Mouse (Mus musculus): ENCODE data around the gene Fpgs. TPM values are rescaled to one million over a fixed set of nuclear protein-coding genes. Genes with fewer than 3 reads are reported as not detected.

Gene Fpgs
- polyA plus RNA-seq, 1 experiment from 2014 or later: 33.2 TPM

DNA sequence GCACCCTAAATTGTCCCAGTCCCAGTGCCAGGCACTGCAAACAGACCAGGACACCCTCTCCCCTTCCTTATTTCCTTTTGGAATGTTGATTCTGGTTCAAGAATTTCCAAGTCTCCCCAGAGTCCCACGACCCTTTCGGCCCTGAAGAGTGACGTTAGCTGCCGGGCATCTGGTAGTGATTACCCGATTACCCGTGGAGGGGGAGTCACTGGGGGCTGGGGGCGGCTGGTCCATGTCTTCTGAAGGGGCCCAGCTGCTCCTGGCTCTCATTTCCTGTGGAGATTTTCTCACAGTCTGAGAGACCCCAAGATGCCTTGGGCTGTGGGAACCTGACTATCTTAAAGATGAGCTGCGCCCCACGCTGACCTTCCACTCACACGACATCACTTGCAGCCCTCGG, 26.9 kb upstream of the Fpgs start:
- Histone ChIP-seq H3K9me3 (ENCODE audit: control insufficient read depth, low read length) (no peaks in the 10 kb centered on the region), H3K4me3 (ENCODE audit: low read length) (no peak overlapping the region; the same call in 1 of the 2 replicates), H3K9ac (ENCODE audit: low read depth, low read length) (no peak overlapping the region), H3K27ac (ENCODE audit: low read depth, low read length) (peak overlapping the region; percentile 71; the same call in 1 of the 2 replicates), H3K4me1 (ENCODE audit: control insufficient read depth, insufficient read depth, low read length) (peaks cover 26% of the 10 kb centered on the region), H3K36me3 (ENCODE audit: control insufficient read depth, insufficient read depth, low read length) (no peaks in the 10 kb centered on the region), H3K27me3 (ENCODE audit: control insufficient read depth, insufficient read depth, low read length) (no peaks in the 10 kb centered on the region), H3K4me2 (replicated peaks; ENCODE audit: low read depth, low read length) (peak overlapping the region; percentile 29)
- no peak for ATAC-seq (ENCODE audit: low FRiP score, low TSS enrichment)
- WGBS: 17% methylated on average over 11 of the region's 11 CpGs

DNA sequence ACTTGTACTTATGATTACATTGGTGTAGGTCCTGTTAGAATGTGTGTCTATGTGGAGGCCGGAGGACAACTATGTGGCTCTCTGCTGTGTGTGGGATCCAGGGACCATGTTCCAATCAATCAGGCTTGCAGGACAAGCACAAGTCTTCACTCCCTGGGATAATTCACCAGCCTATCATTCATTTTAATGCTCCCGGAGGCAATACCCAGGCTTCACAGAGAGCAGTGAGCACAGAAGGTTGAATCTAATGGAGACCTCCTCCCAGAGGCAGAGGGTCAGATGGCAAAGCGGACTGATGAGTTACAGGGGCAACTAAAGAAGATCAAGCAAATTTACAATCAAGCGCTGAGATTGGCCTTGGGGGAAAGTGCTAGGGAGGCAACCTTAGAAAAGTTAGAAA, 25.6 kb upstream of the Fpgs start:
- H3K4me1 ChIP-seq (ENCODE audit: control insufficient read depth, insufficient read depth, low read length): peaks cover 20% of the 10 kb centered on the region
- 21% methylated on average over 4 of the region's 4 CpGs for WGBS
- H3K27me3 ChIP-seq (ENCODE audit: control insufficient read depth, insufficient read depth, low read length): no peaks in the 10 kb centered on the region
- H3K9ac ChIP-seq (ENCODE audit: low read depth, low read length): no peak overlapping the region
- ATAC-seq (ENCODE audit: low FRiP score, low TSS enrichment): no peak
- H3K4me2 ChIP-seq (replicated peaks; ENCODE audit: low read depth, low read length): peak overlapping the region; percentile 29
- H3K4me3 ChIP-seq (ENCODE audit: low read length): peak overlapping the region; percentile 13; the same call in 1 of the 2 replicates
- peak overlapping the region; percentile 30; the same call in 1 of the 2 replicates for H3K27ac ChIP-seq (ENCODE audit: low read depth, low read length)
- H3K36me3 ChIP-seq (ENCODE audit: control insufficient read depth, insufficient read depth, low read length): no peaks in the 10 kb centered on the region
- no peaks in the 10 kb centered on the region for H3K9me3 ChIP-seq (ENCODE audit: control insufficient read depth, low read length)

DNA sequence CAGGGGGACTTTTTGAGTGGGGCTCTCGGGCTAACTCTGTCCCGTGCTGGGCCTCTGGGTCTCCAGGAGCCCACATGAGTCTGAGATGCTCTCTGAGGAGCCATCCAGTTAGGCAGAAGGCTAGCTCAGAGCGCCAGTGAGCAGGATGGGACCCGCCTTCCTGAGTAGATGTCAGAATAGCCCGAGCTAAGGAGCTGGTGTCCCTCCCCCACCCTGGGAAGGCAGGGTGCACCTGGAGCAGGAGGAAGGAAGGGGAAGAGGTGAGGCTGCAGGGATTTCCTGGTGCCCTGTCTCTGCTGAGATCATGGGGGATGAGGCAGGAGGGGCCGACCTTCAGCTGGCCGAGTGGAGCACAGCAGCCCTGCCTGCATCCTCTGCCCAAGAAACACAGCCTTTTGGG, 24.5 kb upstream of the Fpgs start:
- H3K4me2 ChIP-seq (replicated peaks; ENCODE audit: low read depth, low read length): peak overlapping the region; percentile 38
- no peaks in the 10 kb centered on the region for H3K27me3 ChIP-seq (ENCODE audit: control insufficient read depth, insufficient read depth, low read length)
- H3K27ac ChIP-seq (ENCODE audit: low read depth, low read length): no peak overlapping the region
- WGBS: 46% methylated on average over 7 of the region's 7 CpGs
- H3K9ac ChIP-seq (ENCODE audit: low read depth, low read length): peak overlapping the region; percentile 9; the same call in 1 of the 2 replicates
- no peaks in the 10 kb centered on the region for H3K9me3 ChIP-seq (ENCODE audit: control insufficient read depth, low read length)
- peak overlapping the region; percentile 34; the same call in 1 of the 2 replicates for H3K4me3 ChIP-seq (ENCODE audit: low read length)
- peaks cover 17% of the 10 kb centered on the region for H3K4me1 ChIP-seq (ENCODE audit: control insufficient read depth, insufficient read depth, low read length)
- 0 out of 2 replicates have a peak, but pooled peaks have one; percentile 2 for ATAC-seq (ENCODE audit: low FRiP score, low TSS enrichment)
- no peaks in the 10 kb centered on the region for H3K36me3 ChIP-seq (ENCODE audit: control insufficient read depth, insufficient read depth, low read length)

DNA sequence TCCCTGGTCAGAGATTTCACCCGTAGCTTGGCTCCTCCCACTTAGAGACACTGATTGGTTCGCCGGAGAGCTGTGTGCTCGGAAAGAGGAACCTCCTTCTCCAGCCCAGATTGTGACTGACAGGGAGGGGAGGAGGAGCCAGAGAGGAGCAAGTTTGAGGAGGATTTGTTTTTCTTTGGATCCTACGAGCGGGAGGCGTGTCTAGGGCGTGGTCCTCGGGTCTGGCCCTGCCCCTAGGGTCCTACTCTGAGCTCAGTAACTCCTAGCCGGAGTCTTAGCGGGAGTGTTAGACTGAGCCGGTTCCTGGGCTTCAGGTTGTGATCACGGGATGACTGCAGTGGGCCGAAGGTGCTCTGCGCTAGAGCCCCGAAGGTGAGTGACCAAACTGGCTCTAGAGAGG, 23.5 kb upstream of the Fpgs start:
- peak overlapping the region; percentile 38 for H3K4me2 ChIP-seq (replicated peaks; ENCODE audit: low read depth, low read length)
- peak; percentile 97 for ATAC-seq (ENCODE audit: low FRiP score, low TSS enrichment)
- no peak overlapping the region for H3K9ac ChIP-seq (ENCODE audit: low read depth, low read length)
- H3K4me1 ChIP-seq (ENCODE audit: control insufficient read depth, insufficient read depth, low read length): peaks cover 17% of the 10 kb centered on the region
- H3K36me3 ChIP-seq (ENCODE audit: control insufficient read depth, insufficient read depth, low read length): no peaks in the 10 kb centered on the region
- H3K9me3 ChIP-seq (ENCODE audit: control insufficient read depth, low read length): no peaks in the 10 kb centered on the region
- H3K27me3 ChIP-seq (ENCODE audit: control insufficient read depth, insufficient read depth, low read length): no peaks in the 10 kb centered on the region
- 0% methylated on average over 16 of the region's 16 CpGs for WGBS
- no peak overlapping the region for H3K27ac ChIP-seq (ENCODE audit: low read depth, low read length)
- peak overlapping the region; percentile 34; the same call in 1 of the 2 replicates for H3K4me3 ChIP-seq (ENCODE audit: low read length)

DNA sequence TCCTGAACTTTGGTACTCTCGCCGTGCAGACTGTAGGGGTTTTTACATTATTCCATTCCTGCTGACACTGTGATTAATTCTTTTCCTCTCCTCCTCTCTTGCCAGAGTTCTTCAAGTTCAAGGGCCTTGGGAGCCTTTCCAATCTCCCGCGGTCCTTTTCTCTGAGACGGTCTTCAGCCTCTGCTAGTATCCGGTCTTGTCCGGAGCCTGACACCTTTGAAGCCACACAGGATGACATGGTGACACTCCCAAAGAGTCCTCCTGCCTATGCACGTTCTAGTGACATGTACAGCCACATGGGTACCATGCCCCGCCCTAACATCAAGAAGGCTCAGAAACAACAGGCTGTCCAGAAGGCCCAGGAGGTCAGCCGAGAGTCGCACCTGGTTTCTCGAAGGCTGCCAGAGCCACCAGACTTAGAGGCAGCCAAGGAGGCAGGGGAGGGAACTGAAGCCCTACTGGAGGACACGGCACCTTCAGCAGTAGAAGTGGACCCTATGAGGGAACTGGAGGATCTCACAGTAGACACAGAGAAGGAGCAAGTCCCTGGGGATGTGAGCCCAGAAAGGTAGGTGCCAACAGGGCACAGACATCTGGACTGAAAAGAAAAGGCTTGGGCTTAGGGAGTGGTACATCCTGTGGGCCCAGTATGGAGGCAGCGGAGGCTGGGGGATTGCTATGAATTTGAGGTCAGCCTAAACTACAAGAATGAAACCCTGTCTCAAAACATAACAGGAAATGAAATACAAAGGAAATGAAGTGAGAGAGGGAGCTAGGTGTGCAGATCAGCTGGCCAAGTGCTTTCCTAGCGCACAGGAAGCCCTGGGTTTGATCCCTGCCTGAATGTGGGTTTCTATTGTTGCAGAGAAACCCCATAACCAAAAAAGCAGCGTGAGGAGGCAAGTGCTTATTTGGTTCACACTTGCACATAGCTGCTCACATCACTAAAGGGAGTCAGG, 21.2 kb upstream of the Fpgs start:
- 69% methylated on average over 16 of the region's 16 CpGs for WGBS
- H3K36me3 ChIP-seq (ENCODE audit: control insufficient read depth, insufficient read depth, low read length): no peaks in the 10 kb centered on the region
- peak overlapping the region; percentile 24; the same call in 1 of the 2 replicates for H3K27ac ChIP-seq (ENCODE audit: low read depth, low read length)

DNA sequence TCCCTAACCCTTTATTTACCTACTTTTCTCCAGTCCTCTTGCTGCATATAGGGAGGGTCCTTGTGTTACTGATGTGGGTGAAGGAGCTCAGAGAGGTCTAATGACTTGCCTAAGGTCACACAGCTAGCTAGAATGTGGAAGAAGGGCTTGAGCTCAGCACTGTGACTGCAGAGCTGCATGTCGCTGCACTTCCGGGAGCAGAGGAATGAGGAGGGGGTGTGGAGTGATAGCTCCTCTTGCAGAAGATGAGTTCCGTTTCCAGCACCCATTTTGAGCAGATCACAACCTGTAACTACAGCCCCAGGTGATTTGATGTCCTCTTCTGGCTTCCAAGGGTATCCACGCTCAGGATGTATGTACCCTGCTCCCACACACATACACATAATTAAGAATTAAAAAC, 20.2 kb upstream of the Fpgs start:
- no peak overlapping the region for H3K9ac ChIP-seq (ENCODE audit: low read depth, low read length)

More for the DNA sequence above, 21.2 kb upstream of the Fpgs start:
- no peak overlapping the region for H3K4me3 ChIP-seq (ENCODE audit: low read length)
- H3K27me3 ChIP-seq (ENCODE audit: control insufficient read depth, insufficient read depth, low read length): no peaks in the 10 kb centered on the region
- no peak overlapping the region for H3K9ac ChIP-seq (ENCODE audit: low read depth, low read length)
- H3K4me2 ChIP-seq (replicated peaks; ENCODE audit: low read depth, low read length): no peak overlapping the region
- ATAC-seq (ENCODE audit: low FRiP score, low TSS enrichment): no peak
- H3K4me1 ChIP-seq (ENCODE audit: control insufficient read depth, insufficient read depth, low read length): peaks cover 3% of the 10 kb centered on the region; the same call in 1 of the 2 replicates
- H3K9me3 ChIP-seq (ENCODE audit: control insufficient read depth, low read length): no peaks in the 10 kb centered on the region

DNA sequence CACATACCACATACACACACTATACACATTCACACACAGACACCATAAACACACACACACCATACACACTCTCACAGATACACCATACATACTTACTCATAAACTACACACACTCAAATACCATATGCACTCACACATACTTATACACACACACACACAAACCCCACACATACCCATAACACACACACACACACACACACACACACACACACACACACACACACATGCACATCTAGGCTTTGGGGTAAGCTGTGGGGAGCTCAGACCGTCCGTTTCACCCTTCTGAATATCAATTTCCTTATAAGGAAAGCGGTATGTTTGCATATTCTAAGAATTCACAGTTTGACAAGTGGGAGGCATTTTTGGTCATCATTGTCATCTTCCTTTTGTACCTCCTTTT, 18.6 kb upstream of the Fpgs start:
- WGBS: 79% methylated on average over 3 of the region's 3 CpGs
- Histone ChIP-seq H3K9me3 (ENCODE audit: control insufficient read depth, low read length) (no peaks in the 10 kb centered on the region), H3K36me3 (ENCODE audit: control insufficient read depth, insufficient read depth, low read length) (no peaks in the 10 kb centered on the region), H3K9ac (ENCODE audit: low read depth, low read length) (no peak overlapping the region), H3K4me2 (replicated peaks; ENCODE audit: low read depth, low read length) (no peak overlapping the region), H3K27ac (ENCODE audit: low read depth, low read length) (no peak overlapping the region), H3K4me3 (ENCODE audit: low read length) (no peak overlapping the region), H3K27me3 (ENCODE audit: control insufficient read depth, insufficient read depth, low read length) (no peaks in the 10 kb centered on the region), H3K4me1 (ENCODE audit: control insufficient read depth, insufficient read depth, low read length) (peaks cover 3% of the 10 kb centered on the region; the same call in 1 of the 2 replicates)
- ATAC-seq (ENCODE audit: low FRiP score, low TSS enrichment): no peak

More for the DNA sequence above, 20.2 kb upstream of the Fpgs start:
- Histone ChIP-seq H3K4me3 (ENCODE audit: low read length) (no peak overlapping the region), H3K9me3 (ENCODE audit: control insufficient read depth, low read length) (no peaks in the 10 kb centered on the region), H3K27ac (ENCODE audit: low read depth, low read length) (no peak overlapping the region), H3K4me2 (replicated peaks; ENCODE audit: low read depth, low read length) (no peak overlapping the region), H3K27me3 (ENCODE audit: control insufficient read depth, insufficient read depth, low read length) (no peaks in the 10 kb centered on the region), H3K4me1 (ENCODE audit: control insufficient read depth, insufficient read depth, low read length) (peaks cover 3% of the 10 kb centered on the region; the same call in 1 of the 2 replicates), H3K36me3 (ENCODE audit: control insufficient read depth, insufficient read depth, low read length) (no peaks in the 10 kb centered on the region)
- 82% methylated on average over 4 of the region's 4 CpGs for WGBS
- no peak for ATAC-seq (ENCODE audit: low FRiP score, low TSS enrichment)

DNA sequence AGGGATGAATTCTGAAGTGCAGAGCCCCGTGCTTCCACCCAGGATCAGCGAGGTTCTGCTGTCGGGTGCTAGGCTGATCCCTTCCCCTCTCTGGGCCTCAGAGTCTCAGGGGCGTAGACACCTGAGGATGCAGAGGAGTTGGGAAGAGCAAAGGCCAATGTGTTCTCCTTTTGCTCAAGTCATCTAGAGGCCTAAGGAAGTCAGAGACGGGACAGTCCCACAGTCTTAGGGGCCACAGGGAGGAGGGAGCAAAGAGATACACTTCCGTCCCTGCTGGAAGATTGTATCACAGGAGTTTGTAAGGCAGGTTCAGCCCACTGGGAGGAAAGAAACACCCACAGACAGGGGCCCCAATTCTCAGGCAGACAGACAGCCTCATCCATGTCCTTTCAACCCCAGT, 18.1 kb upstream of the Fpgs start:
- 41% methylated on average over 6 of the region's 6 CpGs for WGBS
- ATAC-seq (ENCODE audit: low FRiP score, low TSS enrichment): no peak

More for the DNA sequence above, 18.1 kb upstream of the Fpgs start:
- Histone ChIP-seq H3K27ac (ENCODE audit: low read depth, low read length) (no peak overlapping the region), H3K9me3 (ENCODE audit: control insufficient read depth, low read length) (no peaks in the 10 kb centered on the region), H3K4me1 (ENCODE audit: control insufficient read depth, insufficient read depth, low read length) (peaks cover 3% of the 10 kb centered on the region; the same call in 1 of the 2 replicates), H3K4me2 (replicated peaks; ENCODE audit: low read depth, low read length) (peak overlapping the region; percentile 34), H3K36me3 (ENCODE audit: control insufficient read depth, insufficient read depth, low read length) (no peaks in the 10 kb centered on the region), H3K27me3 (ENCODE audit: control insufficient read depth, insufficient read depth, low read length) (no peaks in the 10 kb centered on the region), H3K9ac (ENCODE audit: low read depth, low read length) (peak overlapping the region; percentile 20; the same call in 1 of the 2 replicates), H3K4me3 (ENCODE audit: low read length) (peak overlapping the region; percentile 17; the same call in 1 of the 2 replicates)
